Mouse (Mus musculus) stomach, postnatal 0 days (tissue): ENCODE results near the gene Cenpu.

ENCODE experiments used
- CTCF ChIP-seq: IDR thresholded peaks from 2 replicates; pipeline ENCODE4 v1.5.1; 2016; ENCODE audit warnings: antibody characterized with exemption, low read depth, mild to moderate bottlenecking, moderate library complexity
- EP300 ChIP-seq: optimal IDR thresholded peaks from 2 replicates; pipeline ENCODE3; 2016; ENCODE audit warnings: antibody characterized with exemption

GRCm38 (mm10) chr8:46597411-46597810 lies 45.6 kb downstream of the Cenpu start:
- TF ChIP-seq CTCF (no peak), EP300 (no peak)
